Mouse (Mus musculus) midbrain, postnatal 0 days (tissue): Measurements from ENCODE around the gene Svep1. TPM values are rescaled to one million over a fixed set of nuclear protein-coding genes. Genes with fewer than 3 reads are reported as not detected.

Source experiments
- ATAC-seq: fragments of 200-750 bp; cut with Nextera tagmentation; 2 replicates; pipeline ENCODE4 v1.8.0; 2017; ENCODE audit warnings: moderate number of reproducible peaks, mild to moderate bottlenecking, moderate TSS enrichment, moderate library complexity; ENCODE audit not compliant: low FRiP score
- DNase-seq: peaks from one replicate; pipeline ENCODE4 v3.0.0-alpha.2; 2015; ENCODE audit warnings: low spot score
- H3K27ac ChIP-seq: fragments of 300-500 bp; sonication (generic); 2 replicates; pipeline ENCODE4 v1.5.1; 2014; ENCODE audit warnings: low read depth, mild to moderate bottlenecking, low read length, mixed read lengths
- H3K27me3 ChIP-seq: fragments of 300-500 bp; sonication (generic); 2 replicates; pipeline ENCODE4 v1.6.1; 2014; ENCODE audit warnings: low read length, control low read depth, mixed read lengths; ENCODE audit not compliant: insufficient read depth
- H3K36me3 ChIP-seq: fragments of 300-500 bp; sonication (generic); 2 replicates; pipeline ENCODE4 v1.6.1; 2014; ENCODE audit warnings: low read length, control low read depth, mixed read lengths; ENCODE audit not compliant: insufficient read depth
- H3K4me1 ChIP-seq: fragments of 300-500 bp; sonication (generic); 2 replicates; pipeline ENCODE4 v1.6.1; 2014; ENCODE audit warnings: mild to moderate bottlenecking, control low read depth, antibody characterized with exemption, low read length, mixed read lengths; ENCODE audit not compliant: insufficient read depth
- H3K4me2 ChIP-seq: fragments of 300-500 bp; sonication (generic); 2 replicates; pipeline ENCODE4 v1.6.1; 2014; ENCODE audit warnings: low read depth, mild to moderate bottlenecking, low read length, mixed read lengths; ENCODE audit not compliant: poor library complexity, severe bottlenecking
- H3K4me3 ChIP-seq: fragments of 300-500 bp; sonication (generic); 2 replicates; pipeline ENCODE4 v1.5.1; 2014; ENCODE audit warnings: low read depth, mild to moderate bottlenecking, low read length, moderate library complexity
- H3K9ac ChIP-seq: fragments of 300-500 bp; sonication (generic); replicated peaks from 2 replicates; pipeline ENCODE4 v1.6.1; 2014; ENCODE audit warnings: mild to moderate bottlenecking, low read length, moderate library complexity, mixed read lengths; ENCODE audit not compliant: poor library complexity, severe bottlenecking
- H3K9me3 ChIP-seq: fragments of 300-500 bp; sonication (generic); 2 replicates; pipeline ENCODE4 v1.6.1; 2016; ENCODE audit warnings: low read length, control low read depth
- CTCF ChIP-seq: IDR thresholded peaks from 2 replicates; pipeline ENCODE4 v1.5.1; 2016; ENCODE audit warnings: antibody characterized with exemption, mild to moderate bottlenecking
- whole genome bisulfite sequencing: fragments of 180-500 bp; shearing (Covaris S2); extraction: QIAGEN DNeasy Blood & Tissue Kit; methylation state at CpG from one replicate; pipeline ENCODE4 v1.1.7; 2014; 5-methylcytosine and 5-hydroxymethylcytosine counted together
- polyA plus RNA-seq: library from polyadenylated mRNA; unstranded; fragments of >200 nt; fragmentation: Nextera tagmentation; extraction: Ambion mirVana; gene quantifications from 2 replicates; pipeline ENCODE4 v1.2.1, GENCODE M21; 2015
- total RNA-seq: library from RNA; depleted of rRNA; stranded (reverse); fragments of >200 nt; gene quantifications from 2 replicates; pipeline ENCODE4 v1.2.3, GENCODE M21; 2014

Svep1 gene
- total and polyA plus RNA-seq, 2 experiments from 2014 or later, result 0.85 to 5.9 TPM

DNA sequence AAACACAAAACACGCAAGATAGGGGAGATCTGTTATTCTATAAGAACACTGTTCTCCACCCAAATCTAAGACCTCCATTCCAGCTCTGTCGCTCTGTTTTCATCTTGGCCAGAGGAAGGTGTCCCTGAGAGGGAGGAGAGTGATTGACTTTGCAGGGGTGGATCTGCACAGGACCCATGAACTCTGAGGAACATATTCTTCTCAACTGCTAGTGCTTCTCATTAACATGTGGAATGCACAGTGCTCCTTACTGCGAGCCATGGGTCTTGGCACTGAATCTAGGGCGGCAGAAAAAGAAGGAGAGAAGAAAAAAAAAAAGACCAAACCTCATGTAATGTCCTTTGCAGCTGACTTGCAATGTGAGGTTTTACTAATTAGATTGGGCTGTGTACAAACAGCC lies 9.4 kb downstream of the Svep1 start:
- peak; percentile 44 for DNase-seq
- Histone ChIP-seq H3K9ac (no peak overlapping the region), H3K4me1 (no peaks in the 10 kb centered on the region), H3K36me3 (no peaks in the 10 kb centered on the region), H3K27me3 (no peaks in the 10 kb centered on the region), H3K27ac (peak overlapping the region; percentile 26; the same call in 1 of the 2 replicates), H3K9me3 (0 out of 2 replicates have a peak, but pooled peaks cover 3% of the 10 kb centered on the region), H3K4me2 (no peak overlapping the region), H3K4me3 (no peak overlapping the region)
- no peak for ATAC-seq
- TF ChIP-seq CTCF, result no peak
- 75% methylated on average over 4 of the region's 4 CpGs for WGBS

DNA sequence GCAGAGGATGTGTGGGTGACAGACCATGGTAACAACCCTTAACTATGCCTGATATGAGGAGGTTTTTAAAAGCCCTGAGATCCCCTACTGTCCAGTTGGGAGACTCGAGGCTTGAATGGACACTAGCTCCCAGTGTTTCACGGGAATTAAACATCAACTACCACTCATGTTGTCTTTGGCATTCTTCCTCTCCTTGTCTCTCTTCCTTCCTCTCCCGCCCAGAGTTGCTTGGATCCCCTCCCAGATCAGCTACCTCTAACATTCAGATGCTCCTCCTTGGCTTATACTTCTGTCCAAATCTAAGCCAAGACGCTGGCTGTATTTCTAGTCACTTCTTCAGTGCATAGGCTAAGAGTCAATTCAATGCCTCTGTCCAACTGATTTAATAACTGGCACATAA lies 9.9 kb downstream of the Svep1 start:
- no peaks in the 10 kb centered on the region for H3K4me1 ChIP-seq
- 79% methylated on average over 4 of the region's 4 CpGs for WGBS
- no peak for TF ChIP-seq CTCF
- H3K4me3 ChIP-seq, result no peak overlapping the region
- H3K27me3 ChIP-seq, result no peaks in the 10 kb centered on the region
- H3K36me3 ChIP-seq, result no peaks in the 10 kb centered on the region
- H3K4me2 ChIP-seq, result no peak overlapping the region
- 0 out of 2 replicates have a peak, but pooled peaks cover 3% of the 10 kb centered on the region for H3K9me3 ChIP-seq
- no peak overlapping the region for H3K9ac ChIP-seq
- no peak for ATAC-seq
- 0 out of 2 replicates have a peak overlapping the region, but pooled peaks have one; percentile 26 for H3K27ac ChIP-seq
- peak; percentile 45 for DNase-seq

DNA sequence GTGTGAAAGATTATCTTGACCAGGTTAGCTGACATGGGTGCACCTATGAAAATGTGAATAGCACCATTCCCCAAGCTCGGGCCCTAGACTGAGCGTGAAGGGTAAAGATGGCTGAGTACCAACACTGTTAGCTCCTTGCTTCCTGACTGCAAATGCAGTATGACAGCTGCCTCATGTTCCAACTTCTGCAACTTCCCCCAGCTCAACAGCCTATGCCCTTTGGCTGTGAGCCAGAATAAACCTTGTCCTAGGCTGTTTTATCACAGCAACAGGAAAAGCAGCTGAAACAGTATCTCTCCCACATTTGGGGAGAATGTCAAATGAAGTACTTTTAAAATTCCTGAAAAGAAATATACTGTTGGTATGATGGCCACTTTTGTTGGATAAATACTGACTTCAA lies 10.7 kb downstream of the Svep1 start:
- H3K4me2 ChIP-seq, result no peak overlapping the region
- no peak for ATAC-seq
- DNase-seq, result no peak
- H3K9ac ChIP-seq, result no peak overlapping the region
- 0 out of 2 replicates have a peak, but pooled peaks cover 3% of the 10 kb centered on the region for H3K9me3 ChIP-seq
- TF ChIP-seq CTCF, result no peak
- 89% methylated on average over 2 of the region's 2 CpGs for WGBS
- H3K36me3 ChIP-seq, result no peaks in the 10 kb centered on the region
- no peaks in the 10 kb centered on the region for H3K27me3 ChIP-seq
- H3K4me1 ChIP-seq, result no peaks in the 10 kb centered on the region
- no peak overlapping the region for H3K27ac ChIP-seq
- no peak overlapping the region for H3K4me3 ChIP-seq

DNA sequence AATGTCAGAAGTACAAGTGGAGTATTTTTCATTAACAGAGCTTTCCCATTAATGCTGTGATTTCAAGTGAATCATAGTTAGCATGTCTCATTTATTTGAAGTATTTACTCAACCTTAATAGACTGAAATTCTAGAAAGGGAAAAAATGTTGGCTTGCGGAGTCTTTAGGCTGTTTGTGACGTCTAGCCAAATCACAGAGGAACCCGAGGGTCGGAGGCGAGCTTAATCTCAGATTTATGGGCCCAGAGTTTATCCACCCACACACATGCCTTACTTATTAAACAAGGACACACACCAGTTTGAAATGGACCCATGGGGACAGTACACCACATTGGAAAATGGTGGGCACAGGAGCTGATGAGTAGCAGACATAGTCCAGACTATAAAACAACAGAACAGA lies 17.4 kb downstream of the Svep1 start:
- H3K27ac ChIP-seq, result no peak overlapping the region
- ATAC-seq, result no peak

DNA sequence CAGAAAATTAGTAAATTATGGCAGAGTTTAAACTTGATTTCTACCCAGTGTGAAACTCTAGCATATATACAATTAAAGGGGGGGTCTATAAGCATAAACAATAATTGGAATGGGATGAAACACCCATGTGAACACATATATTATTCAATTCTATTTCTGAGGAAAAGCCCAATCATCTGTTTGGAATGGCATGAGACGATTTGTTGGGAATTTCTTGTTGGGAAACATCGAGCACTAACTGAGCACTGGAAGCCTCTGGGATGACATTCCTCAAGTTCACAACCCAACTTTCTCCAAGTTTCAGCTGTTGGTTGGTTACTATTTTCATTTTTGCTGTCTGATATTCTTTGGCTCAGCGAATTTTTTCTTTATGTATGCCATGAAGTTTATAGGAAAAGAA lies 21.3 kb downstream of the Svep1 start:
- Histone ChIP-seq H3K9ac (no peak overlapping the region), H3K4me2 (no peak overlapping the region), H3K36me3 (no peaks in the 10 kb centered on the region), H3K4me1 (no peaks in the 10 kb centered on the region), H3K9me3 (no peaks in the 10 kb centered on the region), H3K27me3 (no peaks in the 10 kb centered on the region), H3K4me3 (no peak overlapping the region), H3K27ac (no peak overlapping the region)
- TF ChIP-seq CTCF, result no peak
- 81% methylated on average over 3 of the region's 3 CpGs for WGBS
- DNase-seq (no peak), ATAC-seq (no peak)

More for the DNA sequence above, 17.4 kb downstream of the Svep1 start:
- no peaks in the 10 kb centered on the region for H3K9me3 ChIP-seq
- no peak overlapping the region for H3K9ac ChIP-seq
- H3K27me3 ChIP-seq, result no peaks in the 10 kb centered on the region
- H3K4me3 ChIP-seq, result no peak overlapping the region
- 92% methylated on average over 5 of the region's 5 CpGs for WGBS
- DNase-seq, result no peak
- no peak for TF ChIP-seq CTCF
- no peaks in the 10 kb centered on the region for H3K4me1 ChIP-seq
- no peaks in the 10 kb centered on the region for H3K36me3 ChIP-seq
- H3K4me2 ChIP-seq, result no peak overlapping the region

DNA sequence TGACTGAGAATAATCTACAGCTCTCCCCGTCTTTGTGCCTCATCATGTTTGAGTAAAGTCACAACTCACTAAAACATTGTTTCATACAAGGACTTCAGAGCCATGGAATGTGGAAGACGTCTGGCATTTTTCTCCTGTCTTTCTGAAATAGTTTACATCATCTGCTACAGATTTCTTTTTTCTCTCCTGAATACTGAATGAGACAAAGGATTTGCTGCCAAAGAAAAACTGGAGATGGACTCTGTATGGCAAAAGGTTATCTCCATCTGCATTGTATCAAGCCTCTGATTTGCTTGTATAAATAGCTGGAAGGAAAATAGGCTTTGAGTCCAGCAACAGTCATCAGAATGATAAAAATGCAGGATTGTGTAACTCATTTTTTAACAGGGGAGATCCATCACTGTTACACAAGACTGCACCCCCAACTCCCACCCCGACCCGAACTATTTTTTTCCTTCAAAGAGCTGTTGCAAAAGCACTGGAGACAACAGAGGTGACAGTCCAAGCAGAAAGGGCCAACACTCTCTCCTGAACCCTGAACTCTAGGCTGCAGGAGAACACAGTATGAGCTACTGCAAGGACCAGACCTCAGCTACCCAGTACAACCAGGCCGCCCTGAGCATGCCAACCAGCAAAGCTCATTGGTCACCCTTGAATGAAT lies 21.8 kb downstream of the Svep1 start:
- Histone ChIP-seq H3K9ac (no peak overlapping the region), H3K36me3 (no peaks in the 10 kb centered on the region), H3K4me1 (no peaks in the 10 kb centered on the region), H3K9me3 (no peaks in the 10 kb centered on the region), H3K27ac (no peak overlapping the region), H3K4me3 (no peak overlapping the region), H3K4me2 (no peak overlapping the region), H3K27me3 (no peaks in the 10 kb centered on the region)
- ATAC-seq (no peak), DNase-seq (no peak)
- 79% methylated on average over 5 of the region's 5 CpGs for WGBS
- no peak for TF ChIP-seq CTCF
